Mouse (Mus musculus): ENCODE data around the gene Polr1a. TPM values are rescaled to one million over a fixed set of nuclear protein-coding genes. Genes with fewer than 3 reads are reported as not detected.

Polr1a gene
- 10 to 100 TPM; 37.7 to 52.8 TPM for total RNA-seq (2023)

DNA sequence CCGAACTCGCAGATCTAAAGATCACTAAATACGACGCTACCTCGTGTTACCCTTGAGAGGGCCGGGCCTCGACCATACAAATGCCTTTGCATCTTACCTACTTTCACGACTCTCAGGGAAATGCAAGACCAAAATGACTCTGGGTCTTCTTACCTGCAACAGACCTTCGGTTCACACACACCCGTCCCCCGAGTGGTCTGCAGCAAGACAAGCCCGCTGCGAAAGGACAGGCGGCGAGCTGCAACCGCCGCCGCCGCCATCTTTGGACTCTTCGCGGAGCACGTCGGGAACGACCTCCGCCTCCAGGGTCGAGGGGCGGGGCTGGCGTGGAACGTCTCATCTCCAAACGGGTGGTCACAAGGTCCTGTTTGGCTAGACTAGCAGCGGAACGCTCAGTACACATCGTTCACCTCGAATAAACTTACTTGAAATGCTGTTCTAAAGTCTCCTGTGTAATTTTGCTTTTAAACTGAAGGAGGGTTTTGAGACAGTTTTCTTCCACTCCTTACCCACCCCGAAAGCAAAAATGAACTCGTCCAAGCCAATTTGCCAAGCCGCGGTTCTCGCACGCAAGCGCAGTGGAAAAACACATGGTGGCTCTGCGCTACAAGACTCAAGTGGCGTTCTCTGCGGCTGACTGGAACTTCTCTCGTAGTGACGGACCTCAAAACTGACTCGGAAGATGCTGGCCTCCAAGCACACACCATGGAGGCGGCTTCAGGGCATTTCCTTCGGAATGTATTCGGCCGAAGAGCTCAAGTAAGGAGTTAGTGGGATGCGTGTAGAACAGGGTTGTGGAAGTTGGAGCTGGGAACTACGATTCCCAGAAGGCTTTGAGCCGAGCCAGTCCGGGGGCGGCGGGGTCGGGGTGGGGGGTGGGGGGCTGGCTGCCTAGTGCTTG is at the start of gene Polr1a, which contains the start of gene Ptcd3:
Polr1a (plus strand) TSS at position 573 of the 901 bp plus-strand sequence.
Ptcd3 (minus strand) TSS at position 270 of the 901 bp plus-strand sequence.

Other genes starting within 250 kb of the Polr1a start
- gene Reep1, start 201.5 kb upstream of the Polr1a start, total RNA-seq (2023): under 1 TPM; 0.37 to 0.42 TPM
- 10 to 100 TPM in 1 of 2 experiments, 1 to 10 TPM in 1; 9.2 to 15.8 TPM for gene Mrpl35, start 82.1 kb upstream of the Polr1a start, total RNA-seq (2023)
- 10 to 100 TPM; 58.9 to 60.1 TPM for gene Immt, start 77.7 kb upstream of the Polr1a start, total RNA-seq (2023)
- gene Ptcd3, start 303 bp upstream of the Polr1a start, total RNA-seq (2023): 10 to 100 TPM; 32.2 to 36.0 TPM
- 100 to 1,000 TPM; 287 to 309 TPM for gene St3gal5, start 188.5 kb downstream of the Polr1a start, total RNA-seq (2023)